Mouse (Mus musculus): Measurements from ENCODE around the gene D430019H16Rik. TPM values are rescaled to one million over a fixed set of nuclear protein-coding genes. Genes with fewer than 3 reads are reported as not detected.

Gene D430019H16Rik
- total and polyA plus RNA-seq, 3 experiments, result not detected

DNA sequence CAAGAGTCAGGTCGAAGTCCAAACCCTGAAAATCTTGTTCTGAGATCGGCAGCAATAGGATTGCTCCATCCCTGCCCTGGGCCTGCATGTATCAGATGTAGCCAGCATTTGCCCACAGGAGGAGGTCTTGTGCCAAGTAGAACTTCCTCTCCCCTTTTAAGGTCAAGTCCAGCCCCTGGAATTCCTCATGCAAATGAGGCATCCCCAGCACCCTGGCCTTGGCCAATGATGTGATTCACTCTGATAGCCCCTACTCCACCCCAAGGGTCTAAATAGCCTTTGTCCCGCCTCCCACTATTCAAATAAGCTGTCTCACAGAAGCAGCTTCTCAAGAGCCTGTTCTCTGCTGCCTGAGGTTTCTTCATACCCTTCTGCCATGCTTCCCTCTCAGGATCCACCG, 81.2 kb downstream of the D430019H16Rik start:
- Histone ChIP-seq H3K9ac (ENCODE audit: control insufficient read depth, low read depth, low read length, poor library complexity, severe bottlenecking) (no peak overlapping the region), H3K27ac (ENCODE audit: control insufficient read depth, low read depth, low read length) (no peak overlapping the region), H3K79me2 (ENCODE audit: control insufficient read depth, insufficient read depth, low read length, poor library complexity) (no peaks in the 10 kb centered on the region), H3K4me1 (ENCODE audit: control insufficient read depth in 1 of 2, insufficient read depth in 2 of 2, low read length in 2 of 2) (no peaks in the 10 kb centered on the region), H3K27me3 (ENCODE audit: control insufficient read depth in 1 of 2, insufficient read depth in 2 of 2, low read length in 2 of 2) (no peaks in the 10 kb centered on the region), H3K36me3 (ENCODE audit: control insufficient read depth in 1 of 2, insufficient read depth in 2 of 2, low read length in 2 of 2) (no peaks in the 10 kb centered on the region), H3K4me3 (ENCODE audit: control insufficient read depth in 1 of 2, insufficient read depth in 1 of 2, low read depth in 2 of 2, low read length in 2 of 2) (no peak overlapping the region), H3K9me3 (replicated peaks; ENCODE audit: insufficient read depth, low read length) (no peaks in the 10 kb centered on the region)
- TF ChIP-seq MXI1 (IDR thresholded peaks at IDR 0.05; ENCODE audit: low read depth, low read length) (no peak), NELFE (IDR thresholded peaks at IDR 0.05; ENCODE audit: low read depth, low read length) (no peak), NRF1 (IDR thresholded peaks at IDR 0.05; ENCODE audit: insufficient read depth, low read depth, low read length, poor library complexity, severe bottlenecking) (no peak), USF2 (IDR thresholded peaks at IDR 0.05; ENCODE audit: borderline replicate concordance in 1 of 2, insufficient read depth in 1 of 2, low read depth in 1 of 2, low read length in 2 of 2) (no peak), UBTF (IDR thresholded peaks at IDR 0.05; ENCODE audit: borderline replicate concordance, insufficient read depth, low read depth, low read length) (no peak), HCFC1 (IDR thresholded peaks at IDR 0.05; ENCODE audit: low read depth, low read length) (no peak), ZC3H11A (IDR thresholded peaks at IDR 0.05; ENCODE audit: low read depth, low read length) (no peak), ZKSCAN1 (IDR thresholded peaks at IDR 0.05; ENCODE audit: low read depth, low read length) (no peak), ELF1 (IDR thresholded peaks at IDR 0.05; ENCODE audit: low read depth, low read length) (no peak), CHD2 (IDR thresholded peaks at IDR 0.05; ENCODE audit: low read length) (no peak), E2F4 (IDR thresholded peaks at IDR 0.05; ENCODE audit: borderline replicate concordance, low read depth, low read length) (no peak), POLR2AphosphoS2 (IDR thresholded peaks at IDR 0.05; ENCODE audit: low read length) (no peak)
- no peak for DNase-seq (ENCODE audit: low read depth, low spot score)

DNA sequence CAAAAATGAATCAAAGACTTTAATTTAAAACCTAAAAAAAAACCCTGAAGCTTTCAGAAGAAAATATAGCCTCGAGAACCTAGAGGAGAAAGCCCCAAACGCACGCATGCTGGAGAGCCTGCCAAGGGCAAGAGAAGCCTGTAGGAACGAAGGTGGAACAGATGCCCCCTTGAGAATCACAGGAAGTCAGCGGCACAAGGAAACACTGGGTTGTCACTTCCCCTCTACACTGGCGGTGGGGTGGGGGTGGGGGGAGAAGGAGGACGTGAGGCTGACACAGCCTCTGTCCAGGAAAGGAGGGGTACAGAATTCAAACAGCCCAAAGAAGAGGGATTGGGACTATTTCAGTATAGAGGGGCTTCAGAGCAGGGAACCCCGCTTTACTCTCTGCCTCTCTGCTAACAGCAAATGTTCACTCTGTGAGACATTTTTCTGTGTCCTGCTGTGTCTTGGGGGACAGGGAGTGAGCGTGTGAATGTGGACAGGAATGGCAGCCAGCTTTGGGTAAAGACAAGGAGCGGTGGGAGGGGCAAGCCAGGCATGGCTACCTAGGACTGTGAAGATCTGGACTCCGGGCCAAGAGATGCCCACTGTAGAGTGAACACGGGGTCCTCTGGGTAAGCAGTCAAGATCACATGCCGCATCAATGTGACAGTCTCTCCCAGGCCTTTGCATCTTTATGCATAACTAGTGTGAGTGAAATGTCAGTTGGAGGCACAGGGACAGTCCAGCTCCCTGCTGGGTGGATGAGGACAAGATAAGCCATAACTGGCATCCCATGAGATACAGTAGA, 82.5 kb downstream of the D430019H16Rik start:
- no peak for DNase-seq (ENCODE audit: low read depth, low spot score)
- H3K4me1 ChIP-seq (ENCODE audit: control insufficient read depth in 1 of 2, insufficient read depth in 2 of 2, low read length in 2 of 2), result no peaks in the 10 kb centered on the region

DNA sequence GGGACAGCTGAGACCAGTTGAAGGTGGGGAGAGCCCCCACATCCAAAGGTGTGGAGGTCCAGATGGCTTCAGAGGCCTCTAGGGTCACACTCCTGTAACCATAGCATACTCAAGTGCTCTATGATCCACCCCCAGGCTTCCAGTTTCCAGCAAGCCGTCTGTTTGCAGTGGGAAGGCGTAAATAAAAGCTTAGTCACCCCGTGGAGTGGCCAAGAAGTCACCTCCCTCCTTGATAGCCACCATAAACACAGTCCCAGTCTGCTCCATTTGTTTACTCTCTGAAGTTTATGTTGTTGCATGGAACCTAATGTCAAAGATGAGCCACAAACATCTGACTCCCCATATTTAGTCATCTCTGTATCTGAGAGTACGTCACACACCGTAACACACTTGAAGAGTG, 83.5 kb downstream of the D430019H16Rik start:
- Histone ChIP-seq H3K9ac (ENCODE audit: control insufficient read depth, low read depth, low read length, poor library complexity, severe bottlenecking) (no peak overlapping the region), H3K4me3 (ENCODE audit: control insufficient read depth in 1 of 2, insufficient read depth in 1 of 2, low read depth in 2 of 2, low read length in 2 of 2) (no peak overlapping the region), H3K9me3 (replicated peaks; ENCODE audit: insufficient read depth, low read length) (no peaks in the 10 kb centered on the region), H3K36me3 (ENCODE audit: control insufficient read depth in 1 of 2, insufficient read depth in 2 of 2, low read length in 2 of 2) (no peaks in the 10 kb centered on the region), H3K4me1 (ENCODE audit: control insufficient read depth in 1 of 2, insufficient read depth in 2 of 2, low read length in 2 of 2) (no peaks in the 10 kb centered on the region), H3K27me3 (ENCODE audit: control insufficient read depth in 1 of 2, insufficient read depth in 2 of 2, low read length in 2 of 2) (no peaks in the 10 kb centered on the region), H3K27ac (ENCODE audit: control insufficient read depth, low read depth, low read length) (no peak overlapping the region), H3K79me2 (ENCODE audit: control insufficient read depth, insufficient read depth, low read length, poor library complexity) (no peaks in the 10 kb centered on the region)
- DNase-seq (ENCODE audit: low read depth, low spot score), result no peak
- TF ChIP-seq MYB (IDR thresholded peaks at IDR 0.05; ENCODE audit: low read depth, low read length) (no peak), ELF1 (IDR thresholded peaks at IDR 0.05; ENCODE audit: low read depth, low read length) (no peak), POLR2AphosphoS5 (IDR thresholded peaks at IDR 0.05; ENCODE audit: borderline replicate concordance, low read depth, low read length) (no peak), MYC (IDR thresholded peaks at IDR 0.05; ENCODE audit: low read depth, low read length) (no peak), RAD21 (IDR thresholded peaks at IDR 0.05; ENCODE audit: low read depth, low read length) (no peak), USF1 (IDR thresholded peaks at IDR 0.05; ENCODE audit: low read depth, low read length) (no peak)

More for the DNA sequence above, 82.5 kb downstream of the D430019H16Rik start:
- no peaks in the 10 kb centered on the region for H3K9me3 ChIP-seq (replicated peaks; ENCODE audit: insufficient read depth, low read length)
- no peaks in the 10 kb centered on the region for H3K79me2 ChIP-seq (ENCODE audit: control insufficient read depth, insufficient read depth, low read length, poor library complexity)
- no peaks in the 10 kb centered on the region for H3K27me3 ChIP-seq (ENCODE audit: control insufficient read depth in 1 of 2, insufficient read depth in 2 of 2, low read length in 2 of 2)
- TF ChIP-seq CHD2 (IDR thresholded peaks at IDR 0.05; ENCODE audit: low read length) (no peak), MAZ (IDR thresholded peaks at IDR 0.05; ENCODE audit: low read depth, low read length) (no peak)
- H3K36me3 ChIP-seq (ENCODE audit: control insufficient read depth in 1 of 2, insufficient read depth in 2 of 2, low read length in 2 of 2), result no peaks in the 10 kb centered on the region
- H3K27ac ChIP-seq (ENCODE audit: control insufficient read depth, low read depth, low read length), result no peak overlapping the region
- no peak overlapping the region for H3K9ac ChIP-seq (ENCODE audit: control insufficient read depth, low read depth, low read length, poor library complexity, severe bottlenecking)
- H3K4me3 ChIP-seq (ENCODE audit: control insufficient read depth in 1 of 2, insufficient read depth in 1 of 2, low read depth in 2 of 2, low read length in 2 of 2), result no peak overlapping the region

All from MEL (cell line).